Mouse (Mus musculus) CD4-positive, CD25-positive, alpha-beta regulatory T cell, adult 2 months (primary cell): ENCODE data around the gene Adad1.

Source experiments
- DNase-seq: peaks from one replicate; pipeline ENCODE4 v3.0.0-alpha.2; 2012; ENCODE audit warnings: low read depth, low spot score

Adad1 gene

DNA sequence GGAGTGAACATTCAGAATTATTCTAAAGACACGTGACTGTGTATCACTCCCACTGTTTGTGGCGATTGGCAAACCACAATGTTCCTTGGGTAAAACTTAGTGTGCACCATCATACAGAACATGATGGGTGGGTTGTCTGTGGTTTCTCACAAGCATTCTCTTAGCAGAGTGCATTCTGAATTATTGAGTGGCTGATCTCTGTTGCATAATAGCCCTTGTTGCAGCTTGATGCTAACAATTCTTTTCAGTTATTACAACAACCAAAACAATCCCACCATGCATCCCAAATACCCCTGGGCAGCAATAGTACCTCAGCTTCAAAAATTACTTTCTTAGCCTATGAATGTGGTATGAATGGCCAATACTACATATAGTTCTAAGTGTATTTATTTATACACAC lies 106.0 kb downstream of the Adad1 start:
- no peak for DNase-seq
